Mouse (Mus musculus): ENCODE data around the gene Zcchc14. TPM values are rescaled to one million over a fixed set of nuclear protein-coding genes. Genes with fewer than 3 reads are reported as not detected.

Zcchc14 gene
- polyA plus RNA-seq, 1 experiment: 11.0 TPM

DNA sequence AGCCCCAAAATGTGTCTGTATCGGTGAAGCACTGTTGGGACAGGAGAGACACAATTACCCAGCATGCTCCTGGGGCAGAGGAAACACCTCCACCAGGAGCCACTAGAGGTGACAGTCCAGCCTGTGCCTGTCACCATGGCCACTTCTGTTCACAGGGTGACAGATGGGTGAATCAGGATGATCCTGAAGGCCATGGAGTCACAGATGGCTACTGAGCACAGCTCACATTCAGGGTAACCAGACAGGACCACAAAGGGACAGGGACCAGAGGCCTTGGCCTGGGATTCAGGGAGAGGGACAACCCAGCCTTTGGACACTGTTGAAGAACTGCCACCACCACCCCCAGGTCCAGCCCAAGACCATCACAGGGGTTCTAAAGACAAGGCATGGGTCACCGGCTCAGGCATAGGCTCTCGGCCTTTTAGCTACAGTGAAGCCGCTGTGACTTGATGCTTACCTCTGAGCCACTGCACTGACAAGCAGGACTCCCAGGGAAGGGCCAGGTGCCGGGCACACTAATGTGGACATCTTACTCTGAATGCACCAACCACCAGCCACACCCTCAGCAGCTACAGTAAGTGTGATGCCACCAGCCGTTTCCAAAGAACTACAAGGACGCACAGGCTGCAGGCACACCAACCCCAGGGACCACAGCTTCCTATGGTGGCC, 92.1 kb downstream of the Zcchc14 start:
- no peak for TF ChIP-seq CTCF (IDR thresholded peaks at IDR 0.05; ENCODE audit: control insufficient read depth, insufficient read depth, insufficient replicate concordance, low read depth, low read length)
- TF ChIP-seq POLR2A (IDR thresholded peaks at IDR 0.05; ENCODE audit: control insufficient read depth, low read depth, low read length): no peak
- peaks cover 6% of the 10 kb centered on the region; the same call in 1 of the 2 replicates for H3K4me1 ChIP-seq (ENCODE audit: control insufficient read depth, insufficient read depth, low read length)
- no peak overlapping the region for H3K4me3 ChIP-seq (ENCODE audit: control insufficient read depth, low read depth, low read length)
- no peaks in the 10 kb centered on the region for H3K27me3 ChIP-seq (ENCODE audit: control insufficient read depth, insufficient read depth, low read length)
- no peaks in the 10 kb centered on the region for H3K36me3 ChIP-seq (ENCODE audit: control insufficient read depth, insufficient read depth, low read length)
- H3K27ac ChIP-seq (ENCODE audit: control insufficient read depth, insufficient read depth, low read depth, low read length): no peak overlapping the region

DNA sequence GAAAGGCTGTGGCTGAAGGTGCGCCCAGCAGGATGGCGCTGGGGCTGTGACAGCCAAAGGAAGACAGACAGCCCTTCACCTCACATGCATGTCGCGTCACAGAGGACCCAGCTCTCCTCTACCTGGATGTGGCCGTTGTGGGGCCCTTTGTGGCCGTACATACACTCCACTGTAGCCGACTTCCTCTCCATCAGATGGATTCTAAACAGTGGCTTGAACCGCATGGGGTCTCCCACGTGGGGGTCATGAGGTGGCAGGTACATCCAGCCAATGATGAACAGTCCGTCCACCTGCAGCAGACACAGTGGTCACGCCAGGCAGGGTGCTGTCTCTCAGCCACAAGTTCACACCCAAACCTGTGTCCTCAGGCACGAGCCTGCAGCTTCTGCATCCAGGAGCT, 92.9 kb downstream of the Zcchc14 start:
- H3K4me1 ChIP-seq (ENCODE audit: control insufficient read depth, insufficient read depth, low read length): peaks cover 6% of the 10 kb centered on the region; the same call in 1 of the 2 replicates
- no peak overlapping the region for H3K4me3 ChIP-seq (ENCODE audit: control insufficient read depth, low read depth, low read length)
- H3K27ac ChIP-seq (ENCODE audit: control insufficient read depth, insufficient read depth, low read depth, low read length): no peak overlapping the region
- TF ChIP-seq POLR2A (IDR thresholded peaks at IDR 0.05; ENCODE audit: control insufficient read depth, low read depth, low read length) (no peak), CTCF (IDR thresholded peaks at IDR 0.05; ENCODE audit: control insufficient read depth, insufficient read depth, insufficient replicate concordance, low read depth, low read length) (no peak)
- no peaks in the 10 kb centered on the region for H3K36me3 ChIP-seq (ENCODE audit: control insufficient read depth, insufficient read depth, low read length)
- H3K27me3 ChIP-seq (ENCODE audit: control insufficient read depth, insufficient read depth, low read length): no peaks in the 10 kb centered on the region

DNA sequence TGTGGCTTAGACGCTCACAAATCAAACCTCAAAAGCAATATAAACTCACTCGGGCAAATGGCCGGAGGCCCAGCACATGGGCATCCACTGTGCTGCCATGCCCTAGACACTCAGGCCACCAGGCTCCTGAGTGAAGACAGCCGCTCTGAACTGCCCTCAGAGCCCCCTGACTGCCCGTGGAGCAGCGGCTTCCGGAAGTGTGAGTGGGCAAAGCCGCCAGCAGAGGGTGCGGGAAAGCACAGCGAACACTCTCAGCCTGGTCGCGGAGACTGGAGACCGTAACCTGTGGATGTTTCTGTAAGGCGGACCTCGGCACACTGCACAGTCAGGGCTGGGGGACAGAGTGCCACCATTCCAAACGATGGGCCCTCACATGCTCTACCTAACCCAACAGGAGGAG, 94.2 kb downstream of the Zcchc14 start:
- Histone ChIP-seq H3K27me3 (ENCODE audit: control insufficient read depth, insufficient read depth, low read length) (no peaks in the 10 kb centered on the region), H3K36me3 (ENCODE audit: control insufficient read depth, insufficient read depth, low read length) (no peaks in the 10 kb centered on the region), H3K4me3 (ENCODE audit: control insufficient read depth, low read depth, low read length) (no peak overlapping the region), H3K4me1 (ENCODE audit: control insufficient read depth, insufficient read depth, low read length) (peaks cover 6% of the 10 kb centered on the region; the same call in 1 of the 2 replicates), H3K27ac (ENCODE audit: control insufficient read depth, insufficient read depth, low read depth, low read length) (no peak overlapping the region)
- TF ChIP-seq CTCF (IDR thresholded peaks at IDR 0.05; ENCODE audit: control insufficient read depth, insufficient read depth, insufficient replicate concordance, low read depth, low read length) (no peak), POLR2A (IDR thresholded peaks at IDR 0.05; ENCODE audit: control insufficient read depth, low read depth, low read length) (no peak)

DNA sequence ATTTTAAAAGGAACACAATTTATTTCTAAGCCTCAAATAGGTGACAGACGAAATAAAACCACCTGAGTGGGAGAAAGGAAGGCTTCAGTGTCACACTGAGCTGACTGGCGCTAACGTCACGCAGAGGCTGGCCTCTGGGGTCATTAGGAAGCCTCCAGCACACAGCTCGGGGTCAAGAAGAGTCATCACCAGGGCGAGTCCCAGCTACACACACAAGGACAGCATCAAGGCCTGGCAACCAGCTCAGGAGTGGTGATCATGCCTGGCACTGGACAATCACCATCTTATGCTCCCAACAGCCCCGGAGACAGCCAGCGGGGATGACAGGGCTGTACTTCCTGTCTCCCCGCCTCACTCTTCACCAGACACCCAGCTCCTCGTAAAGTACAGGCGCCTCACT, 95.0 kb downstream of the Zcchc14 start:
- peaks cover 2% of the 10 kb centered on the region; the same call in 1 of the 2 replicates for H3K4me1 ChIP-seq (ENCODE audit: control insufficient read depth, insufficient read depth, low read length)
- no peaks in the 10 kb centered on the region for H3K36me3 ChIP-seq (ENCODE audit: control insufficient read depth, insufficient read depth, low read length)
- H3K4me3 ChIP-seq (ENCODE audit: control insufficient read depth, low read depth, low read length): no peak overlapping the region
- H3K27me3 ChIP-seq (ENCODE audit: control insufficient read depth, insufficient read depth, low read length): no peaks in the 10 kb centered on the region
- no peak overlapping the region for H3K27ac ChIP-seq (ENCODE audit: control insufficient read depth, insufficient read depth, low read depth, low read length)
- TF ChIP-seq POLR2A (IDR thresholded peaks at IDR 0.05; ENCODE audit: control insufficient read depth, low read depth, low read length) (no peak), CTCF (IDR thresholded peaks at IDR 0.05; ENCODE audit: control insufficient read depth, insufficient read depth, insufficient replicate concordance, low read depth, low read length) (no peak)

DNA sequence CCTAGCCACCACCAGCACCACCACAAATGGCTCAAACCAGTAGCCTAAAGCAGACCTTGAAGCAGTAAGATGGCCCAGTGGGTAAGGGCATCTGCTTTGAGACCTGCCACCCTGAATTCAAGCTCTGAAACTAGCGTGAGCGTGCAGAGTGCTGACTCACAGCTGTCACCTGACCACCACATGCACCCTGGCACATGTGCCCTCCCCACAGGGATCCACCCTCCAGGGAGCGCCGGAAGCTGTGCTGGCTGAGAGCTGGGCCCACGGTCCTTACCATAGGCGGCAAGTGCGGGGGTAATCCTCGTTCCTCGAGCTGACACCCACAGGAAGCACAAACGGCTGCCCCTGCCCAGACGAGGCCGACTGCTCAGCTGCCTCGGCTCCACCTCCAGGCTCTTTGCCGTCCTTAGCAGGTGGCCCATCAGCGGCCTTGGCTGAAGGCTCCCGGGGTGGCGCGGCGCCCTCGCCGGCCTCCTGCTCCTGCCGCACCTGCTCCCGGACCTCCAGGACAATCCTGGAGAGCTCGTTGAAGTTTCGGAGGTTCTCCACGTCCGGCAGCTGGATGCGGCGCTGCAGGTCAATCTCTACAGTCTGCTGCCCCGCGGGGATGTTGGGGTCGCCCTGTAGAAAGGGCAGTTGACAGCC, 98.7 kb downstream of the Zcchc14 start:
- H3K36me3 ChIP-seq (ENCODE audit: control insufficient read depth, insufficient read depth, low read length): no peaks in the 10 kb centered on the region
- TF ChIP-seq CTCF (IDR thresholded peaks at IDR 0.05; ENCODE audit: control insufficient read depth, insufficient read depth, insufficient replicate concordance, low read depth, low read length) (no peak), POLR2A (IDR thresholded peaks at IDR 0.05; ENCODE audit: control insufficient read depth, low read depth, low read length) (no peak)

DNA sequence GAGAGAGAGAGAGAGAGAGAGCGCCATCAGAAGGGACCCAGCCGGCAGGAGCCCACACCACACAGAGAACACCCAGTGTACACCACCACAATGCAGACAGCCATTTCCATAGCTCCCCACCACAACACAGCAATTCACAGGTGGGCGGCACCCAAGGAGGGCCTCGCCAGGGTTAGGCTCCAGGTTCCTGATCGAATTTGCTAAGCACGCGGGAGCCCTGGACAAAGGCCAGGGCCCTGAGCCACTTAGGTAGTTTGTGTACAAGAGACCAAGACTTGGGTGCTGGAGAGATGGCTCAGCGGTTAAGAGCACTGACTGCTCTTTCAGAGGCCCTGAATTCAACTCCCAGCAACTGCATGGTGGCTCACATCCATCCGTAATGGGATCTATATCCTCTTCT, 100.2 kb downstream of the Zcchc14 start:
- Histone ChIP-seq H3K4me1 (ENCODE audit: control insufficient read depth, insufficient read depth, low read length) (no peaks in the 10 kb centered on the region), H3K27me3 (ENCODE audit: control insufficient read depth, insufficient read depth, low read length) (no peaks in the 10 kb centered on the region), H3K36me3 (ENCODE audit: control insufficient read depth, insufficient read depth, low read length) (no peaks in the 10 kb centered on the region), H3K4me3 (ENCODE audit: control insufficient read depth, low read depth, low read length) (no peak overlapping the region), H3K27ac (ENCODE audit: control insufficient read depth, insufficient read depth, low read depth, low read length) (no peak overlapping the region)
- TF ChIP-seq CTCF (IDR thresholded peaks at IDR 0.05; ENCODE audit: control insufficient read depth, insufficient read depth, insufficient replicate concordance, low read depth, low read length) (no peak), POLR2A (IDR thresholded peaks at IDR 0.05; ENCODE audit: control insufficient read depth, low read depth, low read length) (no peak)

More for the DNA sequence above, 98.7 kb downstream of the Zcchc14 start:
- Histone ChIP-seq H3K4me3 (ENCODE audit: control insufficient read depth, low read depth, low read length) (no peak overlapping the region), H3K4me1 (ENCODE audit: control insufficient read depth, insufficient read depth, low read length) (no peaks in the 10 kb centered on the region), H3K27me3 (ENCODE audit: control insufficient read depth, insufficient read depth, low read length) (no peaks in the 10 kb centered on the region), H3K27ac (ENCODE audit: control insufficient read depth, insufficient read depth, low read depth, low read length) (no peak overlapping the region)

DNA sequence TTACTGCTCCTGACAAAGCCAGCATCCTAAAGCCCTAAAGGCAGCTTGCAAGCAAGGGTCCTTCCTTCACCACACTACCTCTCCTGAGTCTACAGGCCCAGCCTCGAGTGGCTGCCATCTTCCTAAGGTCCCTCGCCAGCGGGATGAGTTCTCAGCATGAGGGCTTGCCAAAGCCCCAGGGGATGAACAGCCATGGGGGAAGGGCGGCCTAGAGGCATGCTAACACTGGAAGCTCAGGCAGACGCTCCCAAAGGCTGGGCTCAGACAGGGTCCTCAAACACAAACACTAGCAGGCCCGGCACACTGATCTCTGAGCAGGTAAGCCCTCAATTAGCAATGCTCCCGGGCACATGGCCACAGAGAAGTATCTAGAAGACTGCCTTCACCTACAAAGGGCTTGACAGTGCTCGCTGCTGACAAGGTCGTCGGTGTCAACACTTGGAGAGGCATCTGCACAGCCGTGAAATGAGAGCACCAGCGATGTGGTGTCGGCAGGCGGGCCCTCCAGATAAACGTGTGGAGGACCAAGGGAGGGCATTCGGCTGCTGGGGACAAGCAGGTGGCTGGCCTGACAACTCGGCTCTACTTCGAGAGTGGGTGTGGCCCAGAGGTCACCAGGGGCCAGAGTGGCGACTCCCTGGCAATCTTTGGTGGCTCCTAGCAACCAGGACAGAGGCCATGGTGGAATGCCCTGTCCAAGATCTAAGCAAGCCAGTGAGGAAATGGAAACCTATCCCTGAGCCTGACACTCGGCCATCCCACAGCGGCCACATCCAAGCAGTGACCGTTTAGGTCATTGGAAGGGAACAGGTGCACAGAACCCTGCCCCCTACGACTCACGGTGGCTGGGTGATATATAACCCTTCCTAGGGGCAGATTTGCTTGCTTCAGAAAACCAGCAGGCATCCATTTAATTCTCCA, 101.4 kb downstream of the Zcchc14 start:
- Histone ChIP-seq H3K36me3 (ENCODE audit: control insufficient read depth, insufficient read depth, low read length) (no peaks in the 10 kb centered on the region), H3K4me1 (ENCODE audit: control insufficient read depth, insufficient read depth, low read length) (no peaks in the 10 kb centered on the region), H3K4me3 (ENCODE audit: control insufficient read depth, low read depth, low read length) (no peak overlapping the region), H3K27me3 (ENCODE audit: control insufficient read depth, insufficient read depth, low read length) (no peaks in the 10 kb centered on the region), H3K27ac (ENCODE audit: control insufficient read depth, insufficient read depth, low read depth, low read length) (no peak overlapping the region)
- TF ChIP-seq CTCF (IDR thresholded peaks at IDR 0.05; ENCODE audit: control insufficient read depth, insufficient read depth, insufficient replicate concordance, low read depth, low read length): no peak
- TF ChIP-seq POLR2A (IDR thresholded peaks at IDR 0.05; ENCODE audit: control insufficient read depth, low read depth, low read length): no peak

All from testis, adult 2 months (tissue).